Mouse (Mus musculus) midbrain, embryonic 14.5 days (tissue): ENCODE measurements at regions not wholly inside any gene's neighbourhood (a gene's known extent, or its start where the extent isn't known, plus 50 kb on each side); places are given as distances from the start of the nearest gene placed in this dataset.
A peak's percentile ranks its signal among the peaks of the same experiment; 100 is the strongest.

Experiments
- ATAC-seq: fragments of 200-750 bp; cut with Nextera tagmentation; 2 replicates; pipeline ENCODE4 v1.8.0; 2017; ENCODE audit warnings: moderate number of reproducible peaks, moderate library complexity; ENCODE audit not compliant: low FRiP score, low TSS enrichment
- DNase-seq: peaks from one replicate; pipeline ENCODE4 v3.0.0-alpha.2; 2015
- H3K27ac ChIP-seq: fragments of 300-500 bp; sonication (generic); replicated peaks from 2 replicates; pipeline ENCODE4 v1.5.1; 2014; ENCODE audit warnings: mild to moderate bottlenecking, low read depth, low read length, moderate library complexity
- H3K27me3 ChIP-seq: fragments of 300-500 bp; sonication (generic); 2 replicates; pipeline ENCODE4 v1.6.1; 2014; ENCODE audit warnings: low read length, control low read depth, mixed read lengths; ENCODE audit not compliant: control insufficient read depth, insufficient read depth
- H3K36me3 ChIP-seq: fragments of 300-500 bp; sonication (generic); 2 replicates; pipeline ENCODE4 v1.6.1; 2014; ENCODE audit warnings: low read length, control low read depth; ENCODE audit not compliant: control insufficient read depth, insufficient read depth
- H3K4me1 ChIP-seq: fragments of 300-500 bp; sonication (generic); 2 replicates; pipeline ENCODE4 v1.6.1; 2014; ENCODE audit warnings: mild to moderate bottlenecking, antibody characterized with exemption, low read length, control low read depth; ENCODE audit not compliant: control insufficient read depth, insufficient read depth
- H3K4me2 ChIP-seq: fragments of 300-500 bp; sonication (generic); 2 replicates; pipeline ENCODE4 v1.6.1; 2014; ENCODE audit warnings: mild to moderate bottlenecking, low read length, moderate library complexity
- H3K4me3 ChIP-seq: fragments of 300-500 bp; sonication (generic); replicated peaks from 2 replicates; pipeline ENCODE4 v1.5.1; 2014; ENCODE audit warnings: low read depth, low read length
- H3K9ac ChIP-seq: fragments of 300-500 bp; sonication (generic); replicated peaks from 2 replicates; pipeline ENCODE4 v1.6.1; 2014; ENCODE audit warnings: mild to moderate bottlenecking, low read length, moderate library complexity
- H3K9me3 ChIP-seq: fragments of 300-500 bp; sonication (generic); 2 replicates; pipeline ENCODE4 v1.6.1; 2016; ENCODE audit warnings: low read length, control low read depth, mixed read lengths; ENCODE audit not compliant: control insufficient read depth
- WGBS: fragments of 180-500 bp; shearing (Covaris S2); extraction: QIAGEN DNeasy Blood & Tissue Kit; methylation state at CpG from one replicate; pipeline ENCODE4 v1.1.7; 2014; 5-methylcytosine and 5-hydroxymethylcytosine counted together

- no peak overlapping the region for H3K4me3 ChIP-seq
- H3K4me2 ChIP-seq: no peak overlapping the region
- ATAC-seq (no peak), DNase-seq (no peak)
- no peaks in the 10 kb centered on the region for H3K36me3 ChIP-seq
- no peaks in the 10 kb centered on the region for H3K27me3 ChIP-seq
- H3K9me3 ChIP-seq: no peaks in the 10 kb centered on the region
- no peak overlapping the region for H3K27ac ChIP-seq
- no peaks in the 10 kb centered on the region for H3K4me1 ChIP-seq
- WGBS: 93% methylated on average over 2 of the region's 2 CpGs
- no peak overlapping the region for H3K9ac ChIP-seq
Measured at GRCm38 (mm10) chr2:95378296-95378695, 939.7 kb upstream of the Lrrc4c start.

GRCm38 (mm10) chr2:95376479-95376878, 938.5 kb upstream of the Api5 start:
- DNase-seq (peak; percentile 1), ATAC-seq (no peak)
- H3K36me3 ChIP-seq: no peaks in the 10 kb centered on the region
- H3K9me3 ChIP-seq: no peaks in the 10 kb centered on the region
- H3K4me2 ChIP-seq: no peak overlapping the region
- no peak overlapping the region for H3K9ac ChIP-seq
- 90% methylated on average over 6 of the region's 6 CpGs for WGBS
- no peak overlapping the region for H3K27ac ChIP-seq
- no peaks in the 10 kb centered on the region for H3K27me3 ChIP-seq
- no peaks in the 10 kb centered on the region for H3K4me1 ChIP-seq
- no peak overlapping the region for H3K4me3 ChIP-seq

GRCm38 (mm10) chr2:95366824-95367715, 929.1 kb upstream of the Api5 start:
- H3K4me1 ChIP-seq: no peaks in the 10 kb centered on the region; the same call in 1 of the 2 replicates
- DNase-seq (no peak), ATAC-seq (no peak)
- WGBS: 93% methylated on average over 1 of the region's 1 CpGs
- no peaks in the 10 kb centered on the region for H3K27me3 ChIP-seq
- H3K9ac ChIP-seq: no peak overlapping the region
- no peak overlapping the region for H3K4me3 ChIP-seq
- H3K9me3 ChIP-seq: no peaks in the 10 kb centered on the region
- H3K4me2 ChIP-seq: no peak overlapping the region
- no peak overlapping the region for H3K27ac ChIP-seq
- no peaks in the 10 kb centered on the region for H3K36me3 ChIP-seq
